Mouse (Mus musculus): Measurements from ENCODE around the gene Slc22a3. TPM values are rescaled to one million over a fixed set of nuclear protein-coding genes. Genes with fewer than 3 reads are reported as not detected.

Slc22a3 gene
- polyA plus RNA-seq, 1 experiment from 2014 or later, result 0.20 TPM

GRCm38 (mm10) chr17:12420886-12421574 lies 86.5 kb downstream of the Slc22a3 start:
- 71% methylated on average over 16 of the region's 16 CpGs for WGBS
- Histone ChIP-seq H3K4me2 (ENCODE audit: low read depth) (no peak overlapping the region), H3K4me1 (ENCODE audit: control insufficient read depth, insufficient read depth, low read length) (no peaks in the 10 kb centered on the region), H3K9ac (ENCODE audit: low read length) (no peak overlapping the region), H3K27me3 (ENCODE audit: control insufficient read depth, insufficient read depth, low read length) (no peaks in the 10 kb centered on the region), H3K9me3 (ENCODE audit: control insufficient read depth, low read length) (no peaks in the 10 kb centered on the region), H3K36me3 (ENCODE audit: control insufficient read depth, insufficient read depth, low read length) (no peaks in the 10 kb centered on the region), H3K27ac (ENCODE audit: low read depth, low read length) (no peak overlapping the region), H3K4me3 (ENCODE audit: low read depth, low read length) (no peak overlapping the region)
- ATAC-seq (ENCODE audit: insufficient read depth, low FRiP score, low TSS enrichment), result no peak
- no peak for DNase-seq (ENCODE audit: low spot score)

- no peak overlapping the region for H3K9ac ChIP-seq (ENCODE audit: low read length)
- ATAC-seq (ENCODE audit: insufficient read depth, low FRiP score, low TSS enrichment), result no peak
- no peak overlapping the region for H3K4me3 ChIP-seq (ENCODE audit: low read depth, low read length)
- no peaks in the 10 kb centered on the region for H3K27me3 ChIP-seq (ENCODE audit: control insufficient read depth, insufficient read depth, low read length)
- 79% methylated on average over 19 of the region's 19 CpGs for WGBS
- H3K9me3 ChIP-seq (ENCODE audit: control insufficient read depth, low read length), result no peaks in the 10 kb centered on the region
- H3K27ac ChIP-seq (ENCODE audit: low read depth, low read length), result no peak overlapping the region
- H3K4me1 ChIP-seq (ENCODE audit: control insufficient read depth, insufficient read depth, low read length), result 0 out of 2 replicates have a peak, but pooled peaks cover 4% of the 10 kb centered on the region
- DNase-seq (ENCODE audit: low spot score), result no peak
- no peak overlapping the region for H3K4me2 ChIP-seq (ENCODE audit: low read depth)
- H3K36me3 ChIP-seq (ENCODE audit: control insufficient read depth, insufficient read depth, low read length), result no peaks in the 10 kb centered on the region
Measured at GRCm38 (mm10) chr17:12419491-12420079, 87.9 kb downstream of the Slc22a3 start.

- H3K9me3 ChIP-seq (ENCODE audit: control insufficient read depth, low read length), result no peaks in the 10 kb centered on the region
- no peak overlapping the region for H3K4me3 ChIP-seq (ENCODE audit: low read depth, low read length)
- no peak overlapping the region for H3K9ac ChIP-seq (ENCODE audit: low read length)
- ATAC-seq (ENCODE audit: insufficient read depth, low FRiP score, low TSS enrichment) (no peak), DNase-seq (ENCODE audit: low spot score) (peak; percentile 76)
- 51% methylated on average over 6 of the region's 6 CpGs for WGBS
- no peak overlapping the region for H3K27ac ChIP-seq (ENCODE audit: low read depth, low read length)
- no peaks in the 10 kb centered on the region for H3K27me3 ChIP-seq (ENCODE audit: control insufficient read depth, insufficient read depth, low read length)
- no peak overlapping the region for H3K4me2 ChIP-seq (ENCODE audit: low read depth)
- H3K36me3 ChIP-seq (ENCODE audit: control insufficient read depth, insufficient read depth, low read length), result no peaks in the 10 kb centered on the region
- H3K4me1 ChIP-seq (ENCODE audit: control insufficient read depth, insufficient read depth, low read length), result 0 out of 2 replicates have a peak, but pooled peaks cover 4% of the 10 kb centered on the region
Measured at GRCm38 (mm10) chr17:12416250-12416895, 91.1 kb downstream of the Slc22a3 start.

- no peaks in the 10 kb centered on the region for H3K9me3 ChIP-seq (ENCODE audit: control insufficient read depth, low read length)
- DNase-seq (ENCODE audit: low spot score) (no peak), ATAC-seq (ENCODE audit: insufficient read depth, low FRiP score, low TSS enrichment) (no peak)
- no peak overlapping the region for H3K9ac ChIP-seq (ENCODE audit: low read length)
- no peak overlapping the region for H3K4me3 ChIP-seq (ENCODE audit: low read depth, low read length)
- H3K4me2 ChIP-seq (ENCODE audit: low read depth), result no peak overlapping the region
- 70% methylated on average over 5 of the region's 5 CpGs for WGBS
- H3K36me3 ChIP-seq (ENCODE audit: control insufficient read depth, insufficient read depth, low read length), result no peaks in the 10 kb centered on the region
- no peak overlapping the region for H3K27ac ChIP-seq (ENCODE audit: low read depth, low read length)
- no peaks in the 10 kb centered on the region for H3K27me3 ChIP-seq (ENCODE audit: control insufficient read depth, insufficient read depth, low read length)
- 0 out of 2 replicates have a peak, but pooled peaks cover 4% of the 10 kb centered on the region for H3K4me1 ChIP-seq (ENCODE audit: control insufficient read depth, insufficient read depth, low read length)
Measured at GRCm38 (mm10) chr17:12415741-12416140, 91.8 kb downstream of the Slc22a3 start.

- Histone ChIP-seq H3K9me3 (ENCODE audit: control insufficient read depth, low read length) (no peaks in the 10 kb centered on the region), H3K36me3 (ENCODE audit: control insufficient read depth, insufficient read depth, low read length) (no peaks in the 10 kb centered on the region), H3K27ac (ENCODE audit: low read depth, low read length) (no peak overlapping the region), H3K4me2 (ENCODE audit: low read depth) (no peak overlapping the region), H3K27me3 (ENCODE audit: control insufficient read depth, insufficient read depth, low read length) (no peaks in the 10 kb centered on the region), H3K4me1 (ENCODE audit: control insufficient read depth, insufficient read depth, low read length) (0 out of 2 replicates have a peak, but pooled peaks cover 4% of the 10 kb centered on the region), H3K4me3 (ENCODE audit: low read depth, low read length) (no peak overlapping the region), H3K9ac (ENCODE audit: low read length) (no peak overlapping the region)
- 54% methylated on average over 15 of the region's 15 CpGs for WGBS
- DNase-seq (ENCODE audit: low spot score), result no peak
- no peak for ATAC-seq (ENCODE audit: insufficient read depth, low FRiP score, low TSS enrichment)
Measured at GRCm38 (mm10) chr17:12415031-12415735, 92.3 kb downstream of the Slc22a3 start.

GRCm38 (mm10) chr17:12412891-12413237 lies 94.6 kb downstream of the Slc22a3 start:
- Histone ChIP-seq H3K4me2 (ENCODE audit: low read depth) (no peak overlapping the region), H3K9me3 (ENCODE audit: control insufficient read depth, low read length) (no peaks in the 10 kb centered on the region), H3K27me3 (ENCODE audit: control insufficient read depth, insufficient read depth, low read length) (no peaks in the 10 kb centered on the region), H3K36me3 (ENCODE audit: control insufficient read depth, insufficient read depth, low read length) (no peaks in the 10 kb centered on the region), H3K4me3 (ENCODE audit: low read depth, low read length) (no peak overlapping the region), H3K4me1 (ENCODE audit: control insufficient read depth, insufficient read depth, low read length) (0 out of 2 replicates have a peak, but pooled peaks cover 4% of the 10 kb centered on the region), H3K27ac (ENCODE audit: low read depth, low read length) (no peak overlapping the region), H3K9ac (ENCODE audit: low read length) (no peak overlapping the region)
- DNase-seq (ENCODE audit: low spot score), result no peak
- ATAC-seq (ENCODE audit: insufficient read depth, low FRiP score, low TSS enrichment), result no peak
- WGBS, result 60% methylated on average over 3 of the region's 3 CpGs

- no peaks in the 10 kb centered on the region for H3K36me3 ChIP-seq (ENCODE audit: control insufficient read depth, insufficient read depth, low read length)
- no peak for ATAC-seq (ENCODE audit: insufficient read depth, low FRiP score, low TSS enrichment)
- WGBS, result 54% methylated on average over 10 of the region's 10 CpGs
Measured at GRCm38 (mm10) chr17:12412181-12412890, 95.2 kb downstream of the Slc22a3 start.

GRCm38 (mm10) chr17:12409346-12409944 lies 98.1 kb downstream of the Slc22a3 start:
- H3K9me3 ChIP-seq (ENCODE audit: control insufficient read depth, low read length), result no peaks in the 10 kb centered on the region
- H3K27ac ChIP-seq (ENCODE audit: low read depth, low read length), result no peak overlapping the region
- ATAC-seq (ENCODE audit: insufficient read depth, low FRiP score, low TSS enrichment) (no peak), DNase-seq (ENCODE audit: low spot score) (no peak)
- no peak overlapping the region for H3K4me2 ChIP-seq (ENCODE audit: low read depth)
- no peak overlapping the region for H3K9ac ChIP-seq (ENCODE audit: low read length)
- WGBS, result 75% methylated on average over 11 of the region's 11 CpGs
- H3K4me3 ChIP-seq (ENCODE audit: low read depth, low read length), result no peak overlapping the region
- no peaks in the 10 kb centered on the region for H3K27me3 ChIP-seq (ENCODE audit: control insufficient read depth, insufficient read depth, low read length)
- H3K4me1 ChIP-seq (ENCODE audit: control insufficient read depth, insufficient read depth, low read length), result no peaks in the 10 kb centered on the region
- H3K36me3 ChIP-seq (ENCODE audit: control insufficient read depth, insufficient read depth, low read length), result no peaks in the 10 kb centered on the region

More at GRCm38 (mm10) chr17:12412181-12412890, 95.2 kb downstream of the Slc22a3 start:
- no peak for DNase-seq (ENCODE audit: low spot score)
- Histone ChIP-seq H3K9ac (ENCODE audit: low read length) (no peak overlapping the region), H3K27ac (ENCODE audit: low read depth, low read length) (0 out of 2 replicates have a peak overlapping the region, but pooled peaks have one; percentile 3), H3K9me3 (ENCODE audit: control insufficient read depth, low read length) (no peaks in the 10 kb centered on the region), H3K4me1 (ENCODE audit: control insufficient read depth, insufficient read depth, low read length) (0 out of 2 replicates have a peak, but pooled peaks cover 4% of the 10 kb centered on the region), H3K27me3 (ENCODE audit: control insufficient read depth, insufficient read depth, low read length) (no peaks in the 10 kb centered on the region), H3K4me2 (ENCODE audit: low read depth) (no peak overlapping the region), H3K4me3 (ENCODE audit: low read depth, low read length) (no peak overlapping the region)
